Mouse (Mus musculus): ENCODE measurements at regions not wholly inside any gene's neighbourhood (a gene's known extent, or its start where the extent isn't known, plus 50 kb on each side); places are given as distances from the start of the nearest gene placed in this dataset.

- DNase-seq: no peak
Observed at GRCm38 (mm10) chr12:79941828-79942227, 171.0 kb downstream of the Zfp36l1 start.

GRCm38 (mm10) chr12:79939436-79939835, 173.4 kb downstream of the Zfp36l1 start:
- DNase-seq: no peak

- peak; percentile 76 for DNase-seq
Observed at GRCm38 (mm10) chr12:79937876-79938275, 174.9 kb downstream of the Zfp36l1 start.

- peak; percentile 62 for DNase-seq
Observed at GRCm38 (mm10) chr12:79936698-79937097, 176.1 kb downstream of the Zfp36l1 start.

GRCm38 (mm10) chr12:79934091-79934490, 178.7 kb downstream of the Zfp36l1 start:
- DNase-seq: peak; percentile 67

- no peak for DNase-seq
Observed at GRCm38 (mm10) chr12:79932905-79933304, 179.9 kb downstream of the Zfp36l1 start.

GRCm38 (mm10) chr12:79931455-79931854, 181.4 kb downstream of the Zfp36l1 start:
- peak; percentile 61 for DNase-seq

GRCm38 (mm10) chr12:79929846-79930245, 183.0 kb downstream of the Zfp36l1 start:
- no peak for DNase-seq

GRCm38 (mm10) chr12:79928739-79929380, 184.0 kb downstream of the Zfp36l1 start:
- no peak for DNase-seq

- no peak for DNase-seq
Observed at GRCm38 (mm10) chr12:79928298-79928697, 184.5 kb downstream of the Zfp36l1 start.

GRCm38 (mm10) chr12:79925704-79926588, 186.9 kb downstream of the Zfp36l1 start:
- DNase-seq: peak; percentile 67

GRCm38 (mm10) chr12:79924921-79925703, 187.7 kb downstream of the Zfp36l1 start:
- DNase-seq: no peak

- no peak for DNase-seq
Observed at GRCm38 (mm10) chr12:79923811-79924210, 189.0 kb downstream of the Zfp36l1 start.

- no peak for DNase-seq
Observed at GRCm38 (mm10) chr12:79921786-79922185, 191.0 kb downstream of the Zfp36l1 start.

- DNase-seq: no peak
Observed at GRCm38 (mm10) chr12:79918983-79919382, 193.8 kb downstream of the Zfp36l1 start.

GRCm38 (mm10) chr12:79917634-79918289, 195.1 kb downstream of the Zfp36l1 start:
- DNase-seq: peak; percentile 32

GRCm38 (mm10) chr12:79916896-79917633, 195.7 kb downstream of the Zfp36l1 start:
- no peak for DNase-seq

- no peak for DNase-seq
Observed at GRCm38 (mm10) chr12:79913898-79914297, 198.9 kb downstream of the Zfp36l1 start.

- DNase-seq: no peak
Observed at GRCm38 (mm10) chr12:79912281-79913063, 200.3 kb downstream of the Zfp36l1 start.

- peak; percentile 73 for DNase-seq
Observed at GRCm38 (mm10) chr12:79910884-79911759, 201.7 kb downstream of the Zfp36l1 start.

Measured in lung, postnatal 36 days (tissue).